Mouse (Mus musculus) left cerebral cortex, adult 11 months (tissue): ENCODE data around the gene Fbxo42.

Experiments used
- DNase-seq: peaks from one replicate; pipeline ENCODE4 v3.0.0; 2022; ENCODE audit warnings: low spot score

The Fbxo42 gene

DNA sequence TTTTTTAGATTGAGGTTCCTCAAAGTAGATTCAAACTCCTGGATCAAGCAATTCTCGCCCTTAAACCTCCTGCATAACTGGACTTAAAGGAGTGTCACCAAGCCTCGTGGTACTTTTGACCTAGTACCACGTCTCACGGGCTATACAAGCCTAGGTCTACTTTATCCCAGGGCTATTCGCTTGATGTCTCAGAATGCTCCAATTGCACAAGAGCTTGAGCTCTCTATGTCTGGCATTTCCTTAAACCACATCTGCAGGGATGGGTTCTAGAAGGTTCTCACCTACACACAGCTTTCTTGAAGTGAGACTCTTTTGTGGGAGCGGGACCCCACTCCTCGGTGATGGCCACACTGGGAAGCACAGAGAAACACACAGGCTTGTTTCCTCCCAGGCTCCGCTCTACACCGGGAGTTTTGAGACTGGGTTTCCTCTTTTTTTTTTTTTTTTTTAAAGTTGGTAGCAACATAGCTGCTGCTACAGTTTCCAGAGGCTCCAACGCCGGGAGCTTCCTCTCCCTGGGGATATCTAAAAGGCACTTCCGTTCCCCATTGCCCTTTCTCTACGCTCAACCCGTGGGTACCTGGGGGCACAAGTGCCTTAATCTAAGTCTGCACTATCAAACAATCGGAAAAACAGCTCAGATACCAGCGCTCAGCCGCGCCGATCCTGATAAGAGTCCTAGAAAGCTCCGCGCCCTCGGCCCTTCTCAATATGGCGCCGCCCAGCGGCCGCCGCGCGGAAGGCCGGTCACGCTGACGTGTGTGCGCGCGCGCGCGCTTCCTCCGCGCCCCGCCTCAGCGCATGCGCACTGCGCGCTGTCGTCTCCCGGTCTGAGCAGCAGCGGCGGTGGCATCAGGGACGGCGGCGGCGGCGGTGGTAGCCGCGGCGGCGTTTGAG is at the start of gene Fbxo42:
Fbxo42 (plus strand) TSS at position 802 of the 897 bp plus-strand sequence.
- peak; percentile 86 for DNase-seq

DNA sequence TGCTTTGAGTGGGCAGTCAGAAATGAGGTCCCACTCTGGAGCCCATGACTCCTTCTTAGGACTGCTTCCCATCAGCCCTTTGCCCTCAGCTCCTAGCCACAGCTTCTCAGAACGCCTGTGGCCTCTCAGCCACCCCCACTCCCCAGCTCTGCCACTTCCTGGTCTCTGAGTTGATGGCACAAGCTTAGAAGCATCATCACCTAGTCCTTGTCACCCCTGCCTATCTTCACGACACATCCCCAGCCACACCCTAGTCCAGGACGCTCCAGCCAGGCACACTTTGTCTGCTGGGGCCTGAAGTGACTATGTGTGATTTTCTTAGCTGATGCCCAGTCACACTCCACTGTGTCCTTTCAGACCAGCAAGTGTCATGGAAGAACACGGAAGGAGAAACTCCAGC is 48.8 kb upstream of the Fbxo42 start:
- no peak for DNase-seq

- DNase-seq: no peak
Measured at GRCm38 (mm10) chr4:141099956-141100355, 47.8 kb upstream of the Fbxo42 start.

DNA sequence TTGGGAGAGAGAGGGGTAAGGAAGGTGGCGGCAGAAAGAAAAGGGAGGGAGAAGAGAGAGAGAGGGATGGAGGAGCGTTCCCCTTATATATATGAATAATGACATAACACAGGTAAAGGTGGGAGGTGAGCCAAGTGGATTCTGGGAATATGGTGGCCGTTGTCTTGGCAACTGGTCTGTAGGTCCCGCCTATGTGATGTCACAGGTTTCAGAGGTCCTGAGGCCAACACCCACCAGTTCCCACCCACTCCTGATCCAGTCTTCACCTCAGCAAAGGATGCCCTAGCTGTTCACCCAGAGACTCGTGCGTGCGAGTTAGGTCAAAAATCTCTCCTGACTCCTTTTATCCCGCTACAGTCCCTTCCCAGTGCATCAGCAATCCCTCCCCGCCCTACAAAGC is 46.4 kb upstream of the Fbxo42 start:
- DNase-seq: no peak

DNA sequence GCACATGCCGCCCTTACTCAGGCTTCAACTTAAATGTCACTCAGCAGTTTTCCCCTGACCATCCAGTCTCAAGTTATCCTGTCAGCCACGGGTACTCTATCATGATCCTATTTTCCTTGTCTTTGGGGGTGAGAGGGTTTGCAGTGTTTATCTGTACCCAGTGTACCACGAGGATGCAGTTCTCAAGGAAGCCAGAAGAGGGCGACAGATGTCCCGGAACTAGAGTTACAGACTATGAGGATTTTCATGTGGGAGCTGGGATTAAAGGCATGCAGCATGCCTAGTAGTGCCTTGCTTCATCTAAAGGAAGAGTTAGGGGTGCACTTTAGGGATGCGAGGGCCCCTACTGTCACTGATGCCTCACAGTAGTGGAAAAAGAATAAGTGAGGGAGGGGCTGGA is 45.9 kb upstream of the Fbxo42 start:
- DNase-seq: no peak

DNA sequence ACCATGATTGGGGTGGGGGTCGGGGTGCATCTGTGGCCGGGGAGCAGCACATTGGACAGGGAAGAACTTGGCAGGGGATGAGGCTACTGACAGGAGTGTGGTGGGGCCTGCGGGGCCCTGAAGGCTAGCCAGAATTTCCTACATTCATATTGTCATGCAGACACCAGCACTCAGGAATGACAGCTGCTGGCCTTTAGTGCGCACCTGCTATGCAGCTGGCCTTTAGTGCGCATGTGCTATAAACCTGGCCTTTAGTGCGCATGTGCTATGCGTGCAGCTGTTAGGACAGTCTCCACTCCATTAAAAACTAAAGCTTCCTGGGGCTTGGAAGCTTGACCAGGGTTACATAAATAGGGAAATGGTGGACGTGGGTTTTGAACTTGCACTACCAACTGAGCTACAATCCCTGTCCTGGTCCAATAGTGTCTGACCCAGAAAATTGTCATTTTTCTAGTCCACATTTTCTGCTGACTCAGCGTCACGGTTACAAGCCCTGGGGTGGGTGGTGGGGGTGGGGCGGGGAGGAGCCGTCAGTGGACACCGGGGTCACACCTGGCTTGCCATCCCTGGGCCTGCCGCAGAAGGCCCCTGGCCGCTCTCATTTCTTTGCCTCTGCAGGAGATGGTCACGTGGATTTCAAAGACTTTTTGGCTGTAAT is 41.1 kb upstream of the Fbxo42 start:
- DNase-seq: no peak

GRCm38 (mm10) chr4:141108196-141108732 is 39.4 kb upstream of the Fbxo42 start:
- DNase-seq: no peak

DNA sequence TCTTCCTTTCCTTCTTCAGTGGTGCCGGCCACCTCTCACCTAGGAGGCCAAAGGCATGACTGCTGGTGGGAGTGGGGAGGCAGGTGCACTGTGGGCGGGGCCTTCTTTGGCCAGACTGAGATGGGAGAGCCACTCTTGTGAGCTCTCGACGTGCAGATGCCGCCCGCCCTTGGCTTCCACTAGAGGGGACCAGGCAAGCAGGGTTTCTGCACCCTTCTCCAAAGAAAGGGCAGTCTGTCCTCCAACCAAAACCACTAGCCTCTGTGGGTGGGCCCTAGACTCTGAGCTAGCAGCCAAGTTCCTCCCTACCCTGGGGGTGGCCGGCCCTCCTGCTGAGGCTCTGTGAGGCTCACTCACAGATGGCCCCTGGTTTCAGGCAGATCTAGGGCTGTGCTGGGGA is 33.9 kb upstream of the Fbxo42 start:
- DNase-seq: no peak

- no peak for DNase-seq
Measured at GRCm38 (mm10) chr4:141114521-141114981, 33.2 kb upstream of the Fbxo42 start.

DNA sequence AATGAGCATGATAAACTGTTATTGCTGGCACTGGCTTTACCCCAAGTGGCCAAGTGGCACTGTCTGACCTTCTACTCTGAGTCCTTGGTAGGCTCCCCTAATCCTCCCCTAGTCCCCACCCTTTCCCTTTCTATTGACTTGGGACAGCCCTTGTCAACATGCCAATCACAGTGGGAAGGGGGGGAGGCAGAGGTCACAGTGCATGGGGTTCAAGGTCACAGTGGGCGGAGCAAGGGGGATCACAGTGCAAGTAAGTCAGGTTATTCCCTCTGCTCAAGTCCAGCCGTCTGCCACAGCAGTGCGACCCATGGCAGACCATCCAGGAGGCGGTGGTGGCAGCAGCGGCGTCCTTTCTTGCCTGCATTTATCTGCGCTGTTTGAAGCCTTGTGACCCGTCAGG is 32.3 kb upstream of the Fbxo42 start:
- DNase-seq: no peak

DNA sequence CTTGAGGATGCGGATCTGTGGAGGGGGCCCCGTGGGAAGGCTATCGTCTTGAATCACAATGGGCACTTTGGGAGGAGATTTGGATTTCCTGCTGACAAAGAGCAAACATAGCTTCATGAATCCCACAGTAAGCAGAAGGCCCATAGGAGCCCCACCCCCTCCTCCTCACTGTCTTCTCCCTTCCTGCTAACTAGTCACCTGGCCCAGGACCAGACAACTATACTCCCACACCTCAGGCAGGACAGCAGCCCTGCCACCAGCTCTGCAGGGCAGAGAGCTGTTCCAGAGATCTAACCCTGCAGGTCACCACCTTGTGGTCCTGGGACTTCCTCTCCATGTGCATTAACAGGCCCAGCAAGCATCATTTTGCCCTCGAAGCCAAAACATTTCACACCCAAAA is 29.0 kb upstream of the Fbxo42 start:
- DNase-seq: no peak

- no peak for DNase-seq
Measured at GRCm38 (mm10) chr4:141120700-141121099, 27.0 kb upstream of the Fbxo42 start.

DNA sequence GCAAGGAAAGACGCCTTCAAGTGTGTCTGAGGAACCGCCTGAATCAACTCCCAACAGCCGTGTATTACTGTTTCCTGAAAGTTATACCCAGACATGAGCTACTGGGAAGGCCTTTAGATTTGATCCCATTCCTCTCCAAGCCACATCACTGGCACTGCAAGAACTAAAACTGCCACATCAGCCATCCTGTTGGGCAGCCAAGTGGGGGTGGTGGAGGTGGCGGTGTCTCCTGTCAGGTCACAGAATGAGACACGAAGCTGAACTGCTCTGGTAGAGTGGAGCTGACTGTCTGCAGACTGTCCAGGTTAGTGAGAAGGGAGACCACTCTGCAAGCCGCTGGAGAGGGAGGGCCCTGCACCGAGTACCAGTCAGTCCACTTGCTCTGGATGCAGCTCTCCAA is 25.1 kb upstream of the Fbxo42 start:
- DNase-seq: no peak

DNA sequence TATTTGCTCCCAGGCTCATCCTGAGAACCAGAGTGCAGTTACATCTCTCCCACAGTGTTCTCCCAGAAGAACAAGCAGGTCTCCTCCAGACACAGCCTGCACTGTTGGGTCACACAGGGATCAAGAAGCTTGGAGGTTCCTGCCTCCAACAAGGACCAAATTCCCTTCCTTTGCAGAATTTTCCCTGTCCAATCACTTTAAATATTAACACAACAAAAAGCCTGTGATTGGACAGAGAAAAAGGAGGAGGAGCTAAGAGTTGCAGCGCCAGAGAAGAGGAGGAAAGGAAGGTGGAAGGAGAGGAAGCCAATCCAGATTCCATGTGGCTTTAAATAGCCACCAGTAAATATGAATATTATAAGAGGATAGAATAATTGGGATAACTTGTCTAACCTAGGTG is 24.6 kb upstream of the Fbxo42 start:
- no peak for DNase-seq

DNA sequence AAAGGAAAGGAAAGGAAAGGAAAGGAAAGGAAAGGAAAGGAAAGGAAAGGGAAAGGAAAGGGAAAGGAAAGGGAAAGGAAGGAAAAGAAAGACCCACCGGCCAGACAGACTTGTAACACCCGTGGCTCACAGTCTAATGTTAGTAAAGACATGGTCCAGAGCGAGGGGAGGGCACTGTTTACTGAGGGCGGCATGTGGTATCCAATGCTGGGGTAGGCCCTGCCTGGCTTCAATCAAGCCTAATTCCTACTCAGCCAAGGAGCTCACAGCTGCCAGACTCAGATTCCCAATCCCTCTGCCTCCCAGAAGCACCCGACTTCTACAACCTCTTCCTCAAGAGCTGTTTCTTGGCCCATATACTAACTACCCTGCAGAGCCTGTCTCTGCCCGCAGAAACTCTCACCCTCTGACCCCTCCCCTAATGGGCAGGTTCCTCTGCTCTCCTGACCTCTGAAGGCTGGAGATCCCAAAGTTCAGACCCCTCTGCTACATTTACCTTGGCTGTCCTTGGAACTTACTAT is 18.5 kb upstream of the Fbxo42 start:
- no peak for DNase-seq

DNA sequence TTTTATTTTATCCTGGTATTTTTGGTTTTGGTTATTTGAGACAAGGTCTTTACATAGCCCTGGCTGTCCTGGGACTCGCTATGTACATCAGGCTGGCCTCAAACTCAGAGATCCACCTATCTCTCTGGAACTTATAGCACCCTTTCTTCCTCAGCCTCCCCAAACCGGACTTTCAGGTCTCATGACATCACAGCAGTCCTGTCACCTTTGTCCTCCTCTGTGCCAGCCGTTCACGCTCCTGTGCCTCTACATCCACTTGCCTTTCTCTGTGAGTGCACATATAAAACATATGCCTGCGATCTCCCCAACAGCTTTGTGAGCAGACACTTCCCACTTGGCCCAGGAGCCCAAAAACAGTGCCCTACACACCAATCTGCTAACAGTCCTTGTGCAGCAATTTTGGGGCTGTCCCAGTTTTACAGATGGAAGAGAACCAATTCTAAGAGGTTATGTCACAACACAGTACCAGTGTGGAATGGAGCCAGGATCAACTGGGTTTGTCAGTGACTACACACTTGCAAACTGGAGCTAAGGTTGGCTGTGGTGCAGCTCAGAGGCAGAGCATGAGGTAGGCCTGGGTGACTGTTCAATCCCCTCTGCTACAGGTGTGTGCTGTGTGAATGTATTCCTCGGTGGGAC is 16.9 kb upstream of the Fbxo42 start:
- DNase-seq: no peak

GRCm38 (mm10) chr4:141131531-141132061 is 16.1 kb upstream of the Fbxo42 start:
- DNase-seq: no peak

GRCm38 (mm10) chr4:141132191-141132590 is 15.5 kb upstream of the Fbxo42 start:
- no peak for DNase-seq

- DNase-seq: no peak
Measured at GRCm38 (mm10) chr4:141133227-141133626, 14.5 kb upstream of the Fbxo42 start.

- DNase-seq: no peak
Measured at GRCm38 (mm10) chr4:141134031-141134441, 13.7 kb upstream of the Fbxo42 start.

GRCm38 (mm10) chr4:141134751-141135530 is 12.8 kb upstream of the Fbxo42 start:
- no peak for DNase-seq
